Mouse (Mus musculus) kidney, adult 11 months (tissue): ENCODE data around the gene Ldlrad1.
A peak's percentile ranks its signal among the peaks of the same experiment; 100 is the strongest.

Experiments used
- DNase-seq: peaks from one replicate; pipeline ENCODE4 v3.0.0; 2022

Ldlrad1 gene

GRCm38 (mm10) chr4:107208880-107209279 lies at the start of gene Ldlrad1:
Gene Ldlrad1 (plus strand): TSS chr4:107209180.
- DNase-seq: no peak

DNA sequence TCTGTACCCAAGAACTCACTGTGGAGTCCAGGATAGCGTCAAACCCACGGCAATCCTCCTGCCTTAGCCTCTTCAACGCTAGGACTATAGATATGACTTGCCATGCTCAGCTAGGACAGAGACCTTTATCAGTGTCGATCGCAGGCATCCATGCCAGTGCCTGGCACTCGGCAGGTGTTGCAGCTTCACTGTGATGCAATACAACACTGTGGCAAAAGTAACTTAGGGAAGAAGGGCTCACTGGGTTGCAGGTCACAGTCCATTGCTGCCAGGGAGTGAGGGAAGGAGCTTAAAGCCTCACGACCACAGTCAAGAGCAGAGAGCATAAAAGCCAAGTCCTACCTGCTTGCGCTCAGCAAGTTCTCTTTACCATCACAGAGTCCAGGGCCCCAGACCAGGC lies 48.8 kb upstream of the Ldlrad1 start:
- DNase-seq: no peak

DNA sequence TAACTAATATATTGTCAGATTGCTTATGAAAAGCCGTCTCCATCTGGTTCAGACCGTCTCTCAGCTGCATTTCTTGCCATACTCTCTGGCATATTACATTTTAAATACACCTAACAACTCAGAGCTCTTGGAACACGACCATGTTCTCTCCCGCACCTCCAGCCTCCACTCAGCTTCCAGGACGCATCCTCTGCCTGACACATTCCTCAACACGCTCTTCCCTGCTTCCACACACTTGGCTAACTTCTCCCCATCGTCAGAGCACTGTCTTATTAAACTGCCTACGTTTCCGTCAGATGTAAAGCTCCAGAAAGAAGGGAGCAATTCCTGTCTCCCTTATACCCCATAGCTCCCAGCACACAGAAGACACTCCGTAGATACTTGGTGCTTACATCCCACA lies 45.6 kb upstream of the Ldlrad1 start:
- DNase-seq: no peak

DNA sequence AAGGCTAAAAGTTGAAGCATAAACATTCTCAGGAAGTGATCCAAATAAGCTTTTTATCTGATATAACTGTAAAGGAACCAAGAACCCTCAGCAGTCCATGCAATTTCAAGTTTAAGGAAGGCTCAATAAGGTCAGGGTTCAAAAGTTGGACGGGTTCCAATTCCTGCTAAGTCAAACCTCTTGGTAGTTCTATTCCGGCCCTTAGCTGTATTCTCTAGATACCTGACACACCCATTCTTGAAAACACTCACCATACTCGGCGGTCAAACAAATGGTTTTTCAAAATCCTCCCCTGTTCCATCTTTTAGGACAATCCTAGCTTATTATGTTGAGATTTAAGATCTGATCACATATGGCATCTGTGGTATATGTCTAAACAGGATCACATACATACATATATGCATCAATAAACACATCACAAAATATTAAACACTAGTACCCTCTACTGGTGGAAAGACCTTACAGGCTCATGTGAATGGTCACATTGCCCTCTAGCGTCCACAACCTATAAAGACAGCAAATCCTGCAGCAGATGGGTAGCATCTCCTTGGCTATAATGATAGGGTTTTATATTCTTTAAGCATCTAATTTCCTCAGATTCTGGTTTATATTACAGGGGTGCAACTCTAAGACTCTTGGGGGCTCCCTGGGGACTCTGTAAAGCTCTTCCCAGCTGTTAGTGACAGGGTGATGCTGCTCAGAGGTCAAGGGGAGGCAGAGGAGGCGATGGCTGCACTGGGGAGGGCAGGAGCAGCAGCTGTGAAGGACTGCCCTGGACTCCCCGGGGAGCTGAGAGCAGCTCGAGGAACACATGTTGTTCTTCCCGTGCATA lies 45.0 kb upstream of the Ldlrad1 start:
- DNase-seq: peak; percentile 48

GRCm38 (mm10) chr4:107166700-107167099 lies 42.3 kb upstream of the Ldlrad1 start:
- DNase-seq: no peak

- no peak for DNase-seq
These were observed 41.2 kb upstream of the Ldlrad1 start for GRCm38 (mm10) chr4:107167798-107168197.

DNA sequence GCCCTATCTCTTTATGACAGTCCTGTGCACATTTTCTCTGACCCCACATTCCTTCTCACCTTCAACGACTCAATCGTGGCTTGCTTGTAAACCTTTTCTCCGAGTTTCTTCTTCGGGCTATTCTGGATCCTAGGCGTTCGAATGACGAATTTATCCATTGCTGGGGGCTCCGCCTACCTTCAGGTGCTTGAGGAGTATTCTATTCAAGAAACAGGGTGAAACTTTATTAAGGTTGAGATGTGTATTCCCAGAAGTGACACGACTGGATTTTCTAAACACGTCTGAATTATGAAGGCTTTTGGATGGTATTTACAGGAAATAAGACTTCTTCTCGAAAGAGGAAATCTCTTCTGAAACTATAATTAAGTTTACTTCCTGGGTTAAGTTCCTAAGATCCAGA lies 31.5 kb upstream of the Ldlrad1 start:
- no peak for DNase-seq

DNA sequence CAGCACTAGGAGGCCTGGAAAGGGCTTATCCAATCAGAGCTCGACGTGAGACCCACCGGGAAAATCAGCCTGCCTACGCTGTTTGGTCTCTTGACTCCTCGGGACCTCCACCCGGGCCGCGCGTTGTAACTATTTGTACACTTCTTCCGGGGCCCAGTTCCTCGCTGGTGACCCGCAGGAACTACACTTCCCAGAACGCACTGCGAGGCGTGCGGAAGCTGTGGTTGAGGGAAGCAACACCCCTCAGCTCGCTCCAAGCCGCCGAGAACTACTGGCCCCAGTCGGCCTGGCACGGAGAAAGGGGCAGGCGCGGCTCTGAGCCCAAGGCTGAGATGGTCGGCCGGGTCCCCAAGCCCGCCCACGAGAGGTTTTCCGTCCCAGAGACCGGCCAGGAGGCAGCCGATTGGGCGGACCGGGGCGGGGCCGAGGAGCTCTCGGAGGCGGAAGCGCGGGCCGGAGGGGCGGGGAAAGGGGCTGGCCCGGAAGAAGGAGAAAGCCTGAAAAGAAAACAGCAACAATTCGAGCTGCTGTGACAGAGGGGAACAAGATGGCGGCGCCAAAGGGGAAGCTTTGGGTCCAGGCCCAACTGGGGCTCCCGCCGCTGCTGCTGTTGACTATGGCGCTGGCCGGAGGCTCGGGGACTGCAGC lies 30.7 kb upstream of the Ldlrad1 start, which contains the start of gene Tmem59:
TSS of gene Tmem59 (plus strand) at position 218 of the 648 bp plus-strand sequence.
- peak; percentile 98 for DNase-seq

DNA sequence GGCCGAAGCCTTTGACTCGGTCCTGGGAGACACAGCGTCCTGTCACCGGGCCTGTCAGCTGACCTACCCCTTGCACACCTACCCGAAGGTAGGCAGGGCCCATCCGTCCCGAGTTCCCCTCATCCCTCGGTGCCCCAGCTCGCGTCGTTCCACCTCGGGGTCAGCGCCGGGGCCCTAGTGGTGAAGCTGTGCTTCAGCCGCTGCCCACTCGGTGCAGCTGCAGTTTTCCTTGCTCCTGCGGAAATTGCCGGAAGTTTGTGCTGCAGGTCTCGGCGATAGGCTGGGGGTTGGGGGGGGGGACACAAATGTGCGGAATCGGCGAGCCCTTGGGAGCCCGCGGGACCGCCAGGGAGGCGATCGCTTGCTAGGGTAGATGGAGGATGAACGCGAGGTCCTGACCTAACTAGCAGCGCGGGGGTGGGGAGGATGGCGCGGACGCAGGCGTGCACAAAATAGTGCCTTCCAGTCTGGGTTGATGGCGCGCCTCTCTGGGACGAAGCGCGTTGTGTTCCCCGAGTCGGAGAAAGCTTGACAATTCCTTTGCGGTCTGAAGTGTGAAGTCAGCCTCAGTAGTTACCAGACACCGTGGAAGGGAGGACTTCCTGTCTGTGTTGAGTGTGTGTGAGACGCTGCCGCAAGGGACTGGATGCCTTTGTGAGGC lies 30.0 kb upstream of the Ldlrad1 start, which contains the start of gene Tceanc2:
TSS of gene Tceanc2 (minus strand) at position 287 of the 661 bp plus-strand sequence.
- peak; percentile 49 for DNase-seq

DNA sequence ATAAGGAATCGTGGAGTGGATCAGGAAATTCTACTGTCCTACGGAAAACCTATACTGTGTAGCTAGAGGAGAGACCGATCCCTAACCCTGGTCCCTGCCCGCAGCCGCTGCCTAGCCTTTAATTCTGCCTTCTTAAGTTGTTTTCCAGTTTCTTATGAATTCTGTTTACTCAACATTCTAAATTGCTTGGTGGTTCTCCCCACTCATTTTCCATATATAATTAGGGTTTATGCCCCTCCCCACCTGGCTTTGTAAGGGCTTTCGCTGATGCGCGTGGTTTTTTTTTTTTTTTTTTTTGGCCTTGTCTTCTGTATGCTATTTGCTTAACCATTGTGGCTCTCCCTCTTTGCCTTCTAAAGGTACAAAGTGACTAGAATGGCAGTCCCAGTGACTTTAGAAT lies 29.4 kb upstream of the Ldlrad1 start:
- DNase-seq: no peak

DNA sequence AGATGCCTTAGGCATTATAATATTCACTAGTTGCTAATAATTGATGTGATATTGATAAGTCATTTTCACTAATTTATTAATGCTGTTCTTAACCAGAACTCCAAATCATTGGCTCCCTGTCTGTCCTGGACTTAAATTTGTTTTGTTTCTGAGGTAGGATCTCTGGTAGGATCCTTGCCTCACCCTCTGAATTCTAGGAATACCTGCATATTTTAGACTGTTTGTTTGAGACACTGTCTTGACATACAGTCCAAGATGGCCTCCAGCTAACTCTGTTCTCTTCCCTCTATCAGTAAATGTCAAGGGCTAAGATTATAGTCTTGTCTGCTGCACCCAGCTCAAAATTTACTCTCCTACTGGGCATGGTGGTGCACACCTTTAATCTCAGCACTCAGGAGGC lies 28.2 kb upstream of the Ldlrad1 start:
- no peak for DNase-seq

DNA sequence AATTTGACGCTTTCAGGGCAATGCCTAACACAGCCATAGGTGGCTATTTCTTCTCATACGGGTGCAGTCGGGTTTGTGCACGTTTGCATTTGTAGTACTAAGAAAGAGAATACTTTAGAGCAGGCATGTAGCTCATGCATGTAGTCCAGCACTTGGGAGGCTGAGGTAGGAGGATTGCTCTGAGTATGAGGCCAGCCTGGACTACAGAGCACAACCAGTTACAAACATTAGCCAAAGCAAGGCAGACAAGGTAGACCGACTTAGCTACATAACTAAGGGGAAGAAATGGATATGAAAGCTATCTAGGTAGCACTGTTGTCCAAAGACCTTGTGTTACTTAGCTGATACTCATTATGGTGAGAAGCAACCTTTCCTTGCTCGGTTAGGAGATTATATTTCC lies 27.1 kb upstream of the Ldlrad1 start:
- DNase-seq: no peak

DNA sequence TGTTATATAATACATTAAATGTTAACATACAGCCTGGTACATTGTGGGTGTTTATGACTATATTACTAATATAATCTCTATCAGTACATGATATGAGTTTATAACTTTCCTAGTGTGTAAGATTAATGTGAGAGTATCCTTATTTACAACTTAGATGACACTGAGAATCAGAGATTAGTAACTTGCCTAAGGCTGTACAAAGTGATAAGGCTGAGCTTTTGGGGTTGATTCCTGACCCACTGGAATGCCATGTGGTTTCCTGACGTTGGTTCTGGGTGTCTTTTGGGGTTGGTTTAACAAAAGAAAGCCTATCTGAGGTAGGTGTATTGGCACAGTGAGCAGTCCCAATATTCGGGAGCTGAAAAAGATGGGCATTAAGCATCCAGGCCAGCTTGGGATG lies 26.2 kb upstream of the Ldlrad1 start:
- DNase-seq: no peak

DNA sequence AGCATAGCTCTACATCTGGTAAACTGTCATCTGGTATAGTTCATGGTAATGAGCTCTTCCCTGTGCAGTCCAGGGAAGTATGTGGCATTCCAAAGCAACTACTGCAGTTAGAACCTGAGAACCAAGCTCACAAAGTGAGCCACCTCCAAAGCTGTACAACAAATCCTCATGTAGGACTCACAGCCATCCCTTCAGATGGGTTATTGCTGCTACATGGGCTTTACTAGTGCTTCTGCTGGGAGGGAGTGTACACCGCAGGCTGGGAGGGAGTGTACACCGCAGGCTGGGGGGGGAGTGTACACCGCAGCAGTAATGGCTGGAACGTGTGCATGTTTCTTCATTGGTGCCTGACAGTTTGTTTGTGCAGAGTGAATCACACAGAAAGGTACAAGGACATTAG lies 25.8 kb upstream of the Ldlrad1 start:
- DNase-seq: no peak

DNA sequence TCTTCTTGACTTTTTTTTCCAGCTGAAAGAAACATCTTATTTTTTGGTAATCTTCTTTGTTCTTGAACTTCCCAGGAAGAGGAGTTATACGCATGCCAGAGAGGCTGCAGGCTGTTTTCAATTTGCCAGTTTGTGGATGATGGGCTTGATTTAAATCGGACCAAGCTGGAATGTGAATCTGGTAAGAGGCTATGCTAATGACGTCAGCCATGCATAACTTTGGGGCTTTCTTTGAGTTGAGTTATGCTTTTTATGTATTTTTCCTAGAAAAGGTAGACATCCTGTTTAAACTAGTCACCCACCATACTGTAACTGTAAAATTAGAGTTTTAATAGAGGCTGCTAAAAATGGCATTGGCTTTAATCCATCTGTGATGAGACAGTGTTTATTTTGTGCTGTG lies 23.3 kb upstream of the Ldlrad1 start:
- DNase-seq: no peak

- no peak for DNase-seq
These were observed 15.1 kb upstream of the Ldlrad1 start for GRCm38 (mm10) chr4:107193841-107194240.

GRCm38 (mm10) chr4:107196454-107196853 lies 12.5 kb upstream of the Ldlrad1 start:
- no peak for DNase-seq

GRCm38 (mm10) chr4:107198072-107198471 lies 10.9 kb upstream of the Ldlrad1 start:
- no peak for DNase-seq

- DNase-seq: no peak
These were observed 7.2 kb upstream of the Ldlrad1 start for GRCm38 (mm10) chr4:107201779-107202178.

DNA sequence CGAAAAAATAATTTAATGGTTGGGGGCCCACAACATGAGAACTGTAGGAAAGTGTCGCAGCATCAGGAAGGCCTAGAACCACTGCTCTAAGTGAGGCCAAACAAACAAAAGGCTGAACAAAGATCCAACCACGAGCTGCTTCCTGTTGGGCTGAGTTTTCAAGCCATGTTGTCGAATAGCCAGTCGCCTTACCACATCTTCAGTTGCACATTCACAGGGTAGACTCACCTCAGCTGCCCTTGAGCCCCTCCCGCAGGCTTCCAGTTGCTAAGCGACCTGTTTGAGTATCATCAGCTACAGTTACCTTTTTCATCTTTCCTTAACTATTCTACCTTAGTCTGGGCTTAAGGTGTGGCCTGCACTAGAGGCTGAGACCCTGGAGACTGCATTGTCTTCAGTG lies 6.0 kb upstream of the Ldlrad1 start:
- DNase-seq: no peak

DNA sequence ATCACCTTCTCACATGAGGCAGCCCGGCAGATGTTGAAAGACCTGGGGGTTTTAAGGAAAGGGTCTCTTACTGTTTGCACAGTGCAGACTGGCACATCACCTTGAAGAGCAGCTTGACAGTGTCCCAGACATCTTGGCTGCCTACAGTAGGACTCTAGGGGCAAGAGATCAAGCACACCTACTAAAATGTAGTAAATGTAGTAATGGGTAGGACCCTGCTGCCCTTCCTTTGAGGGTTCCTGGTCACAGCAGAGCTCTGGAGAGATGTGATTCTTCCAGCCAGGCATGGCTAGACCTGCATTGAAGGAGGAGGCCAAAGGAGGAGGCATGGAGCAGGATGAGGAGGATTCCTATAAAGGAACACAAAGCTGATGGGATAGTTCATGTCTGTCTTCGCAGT lies 2.0 kb upstream of the Ldlrad1 start:
- no peak for DNase-seq

DNA sequence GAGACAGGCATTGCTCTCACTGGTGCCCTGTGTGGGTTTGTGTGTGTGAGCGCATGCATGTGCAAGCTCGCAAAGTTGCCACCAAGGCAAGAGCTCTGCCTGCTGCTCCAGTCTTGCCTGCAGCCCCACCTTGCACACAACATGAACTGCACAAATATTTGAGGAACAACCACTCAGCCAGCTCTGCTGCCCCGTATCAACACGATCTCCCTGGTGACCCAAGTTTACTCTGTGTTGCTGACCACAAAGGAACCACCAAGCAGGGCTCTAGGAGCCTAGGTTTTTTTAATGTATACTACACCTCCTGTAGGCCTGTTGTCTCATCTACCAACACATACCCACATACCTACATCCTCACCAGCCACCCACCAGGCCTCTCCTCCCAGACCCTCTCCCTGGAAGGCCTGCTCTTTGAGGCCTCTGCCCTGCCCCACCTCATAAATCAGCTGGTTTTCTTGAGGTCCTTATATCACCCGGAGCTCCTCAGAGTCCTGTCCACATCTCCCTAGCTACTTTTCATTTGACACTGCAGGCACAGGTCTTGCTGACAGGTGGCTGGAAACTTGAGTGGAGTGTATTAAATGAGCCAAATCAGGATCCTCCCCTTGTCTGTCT lies 1.6 kb downstream of the Ldlrad1 start:
- DNase-seq: no peak

DNA sequence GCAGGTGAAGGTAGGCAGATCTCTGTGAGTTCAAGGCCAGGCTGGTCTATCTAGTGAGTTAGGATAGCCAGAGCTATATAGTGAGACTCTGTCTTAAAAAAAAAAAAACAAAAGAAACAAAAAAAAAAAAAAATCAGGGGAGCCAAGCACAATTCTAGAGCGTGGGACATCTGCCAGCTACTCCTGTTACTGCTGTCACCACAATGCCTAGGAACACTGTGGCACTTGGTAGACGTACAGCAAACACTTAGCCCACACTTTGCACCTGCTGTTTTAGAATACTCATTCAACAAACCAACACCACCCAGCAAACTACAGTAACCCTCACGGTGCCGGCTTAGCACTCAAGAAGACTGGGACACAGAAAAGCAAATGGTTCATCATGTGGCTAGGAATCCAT lies 2.5 kb downstream of the Ldlrad1 start:
- DNase-seq: no peak
